Mouse (Mus musculus): ENCODE measurements at regions not wholly inside any gene's neighbourhood (a gene's known extent, or its start where the extent isn't known, plus 50 kb on each side); places are given as distances from the start of the nearest gene placed in this dataset.

- H3K4me2 ChIP-seq (replicated peaks): no peak overlapping the region
- H3K27me3 ChIP-seq: no peaks in the 10 kb centered on the region
- peak; percentile 43 for ATAC-seq (ENCODE audit: low FRiP score)
- no peak overlapping the region for H3K9ac ChIP-seq
- H3K27ac ChIP-seq: no peak overlapping the region
- H3K9me3 ChIP-seq (replicated peaks): no peaks in the 10 kb centered on the region
- no peak overlapping the region for H3K4me3 ChIP-seq
- 46% methylated on average over 8 of the region's 8 CpGs for WGBS
- no peaks in the 10 kb centered on the region for H3K36me3 ChIP-seq
- peaks cover 3% of the 10 kb centered on the region; the same call in 1 of the 2 replicates for H3K4me1 ChIP-seq
These were observed 113.7 kb upstream of the Ccdc85a start for GRCm38 (mm10) chr11:28697644-28698480.

DNA sequence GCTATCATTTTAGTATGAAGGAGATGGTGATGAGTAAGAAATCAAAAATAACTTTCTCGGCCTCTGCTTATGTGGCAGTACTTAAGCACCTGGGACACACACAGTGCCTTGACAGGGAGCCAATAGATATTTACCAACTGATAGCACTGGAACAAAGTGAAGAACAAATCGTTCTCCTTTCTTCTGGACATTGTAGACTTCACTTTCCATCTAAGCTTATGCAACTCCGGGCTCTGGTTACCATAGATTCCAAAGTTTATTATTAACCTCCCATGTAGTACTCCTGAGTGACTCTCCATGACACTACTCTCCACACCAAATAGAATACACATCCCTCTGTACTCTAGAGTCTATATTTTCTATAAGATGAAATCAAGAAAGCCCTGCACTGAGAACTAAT lies 110.9 kb upstream of the Ccdc85a start:
- Histone ChIP-seq H3K9ac (no peak overlapping the region), H3K27ac (no peak overlapping the region), H3K9me3 (replicated peaks) (no peaks in the 10 kb centered on the region), H3K4me2 (replicated peaks) (no peak overlapping the region), H3K27me3 (no peaks in the 10 kb centered on the region), H3K36me3 (no peaks in the 10 kb centered on the region), H3K4me3 (no peak overlapping the region), H3K4me1 (peaks cover 9% of the 10 kb centered on the region; the same call in 1 of the 2 replicates)
- ATAC-seq (ENCODE audit: low FRiP score): no peak
- WGBS: 81% methylated on average over 3 of the region's 3 CpGs

DNA sequence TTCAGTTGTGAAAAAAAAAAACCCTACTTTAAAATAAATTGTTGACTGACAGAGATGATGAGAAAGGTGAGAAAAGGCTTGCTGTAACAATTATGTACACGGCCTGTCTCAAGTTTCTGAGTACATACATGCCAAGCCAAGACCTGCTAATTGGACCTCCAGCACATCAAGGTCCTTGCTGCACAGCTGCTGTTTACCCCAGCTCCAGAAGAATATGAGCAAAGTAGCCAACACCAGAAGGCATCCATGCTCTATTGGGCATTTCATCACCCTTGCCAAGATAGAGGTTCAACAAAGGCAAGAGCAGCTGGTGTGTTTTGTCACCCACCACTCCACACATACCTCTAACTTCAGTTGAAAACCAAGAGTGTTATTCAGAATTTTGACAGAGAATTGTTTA lies 109.2 kb upstream of the Ccdc85a start:
- Histone ChIP-seq H3K4me3 (no peak overlapping the region), H3K27me3 (no peaks in the 10 kb centered on the region), H3K9me3 (replicated peaks) (no peaks in the 10 kb centered on the region), H3K4me2 (replicated peaks) (no peak overlapping the region), H3K4me1 (peaks cover 9% of the 10 kb centered on the region; the same call in 1 of the 2 replicates), H3K9ac (no peak overlapping the region), H3K36me3 (no peaks in the 10 kb centered on the region), H3K27ac (no peak overlapping the region)
- no peak for ATAC-seq (ENCODE audit: low FRiP score)
- 48% methylated on average over 1 of the region's 1 CpGs for WGBS

GRCm38 (mm10) chr11:28692263-28693194 lies 108.4 kb upstream of the Ccdc85a start:
- WGBS: 38% methylated on average over 3 of the region's 3 CpGs
- H3K9me3 ChIP-seq (replicated peaks): no peaks in the 10 kb centered on the region
- no peaks in the 10 kb centered on the region for H3K36me3 ChIP-seq
- H3K9ac ChIP-seq: no peak overlapping the region
- H3K27me3 ChIP-seq: no peaks in the 10 kb centered on the region
- H3K27ac ChIP-seq: 0 out of 2 replicates have a peak overlapping the region, but pooled peaks have one; percentile 35
- H3K4me1 ChIP-seq: peaks cover 7% of the 10 kb centered on the region; the same call in 1 of the 2 replicates
- no peak overlapping the region for H3K4me2 ChIP-seq (replicated peaks)
- ATAC-seq (ENCODE audit: low FRiP score): peak; percentile 72; the same call in 1 of the 2 replicates
- H3K4me3 ChIP-seq: no peak overlapping the region

DNA sequence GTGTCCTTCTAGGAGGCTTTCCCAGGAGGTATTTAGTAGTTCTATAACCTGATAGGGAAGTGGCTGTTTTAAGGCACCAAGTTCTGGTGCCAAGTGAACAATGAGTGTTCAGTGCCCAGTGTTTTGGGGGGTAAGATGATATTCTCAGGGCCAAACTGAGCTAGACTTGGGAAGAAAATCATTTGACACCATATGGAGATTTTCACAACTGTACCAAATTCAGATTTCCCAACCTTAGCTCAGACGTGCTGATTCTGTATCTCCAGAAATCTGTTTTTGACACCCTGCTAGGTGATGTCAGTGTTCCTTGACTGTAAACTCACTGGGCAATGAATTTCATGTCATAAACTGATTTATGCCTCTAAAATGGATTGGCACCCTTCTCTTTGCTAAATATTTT lies 104.3 kb upstream of the Ccdc85a start:
- ATAC-seq (ENCODE audit: low FRiP score): no peak
- H3K27ac ChIP-seq: no peak overlapping the region
- H3K9me3 ChIP-seq (replicated peaks): no peaks in the 10 kb centered on the region
- H3K9ac ChIP-seq: no peak overlapping the region
- WGBS: 60% methylated on average over 1 of the region's 1 CpGs
- no peak overlapping the region for H3K4me2 ChIP-seq (replicated peaks)
- H3K27me3 ChIP-seq: no peaks in the 10 kb centered on the region
- no peak overlapping the region for H3K4me3 ChIP-seq
- no peaks in the 10 kb centered on the region for H3K36me3 ChIP-seq
- peaks cover 7% of the 10 kb centered on the region; the same call in 1 of the 2 replicates for H3K4me1 ChIP-seq

DNA sequence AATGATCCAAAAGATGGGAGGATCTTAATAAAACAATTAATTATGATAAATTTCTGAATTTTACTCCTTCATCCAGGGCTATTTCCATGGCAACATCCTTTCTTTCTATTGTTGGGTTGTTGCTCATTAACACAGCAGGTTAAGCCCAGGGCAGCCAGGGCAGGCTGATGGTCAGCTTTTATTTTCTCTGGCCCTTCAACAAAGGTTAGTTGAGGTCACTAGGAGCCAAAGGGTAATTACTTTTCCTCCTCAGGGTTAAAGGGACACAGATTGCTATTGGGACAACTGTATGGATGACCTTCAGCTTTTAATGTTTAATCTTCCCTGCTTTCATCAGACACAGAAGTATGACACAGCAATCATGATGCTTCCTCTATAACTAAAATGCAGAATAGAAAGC lies 101.3 kb upstream of the Ccdc85a start:
- H3K4me2 ChIP-seq (replicated peaks): no peak overlapping the region
- H3K36me3 ChIP-seq: no peaks in the 10 kb centered on the region
- H3K9ac ChIP-seq: no peak overlapping the region
- H3K27me3 ChIP-seq: no peaks in the 10 kb centered on the region
- H3K4me3 ChIP-seq: no peak overlapping the region
- H3K4me1 ChIP-seq: no peaks in the 10 kb centered on the region
- H3K9me3 ChIP-seq (replicated peaks): no peaks in the 10 kb centered on the region
- no peak for ATAC-seq (ENCODE audit: low FRiP score)
- no peak overlapping the region for H3K27ac ChIP-seq

DNA sequence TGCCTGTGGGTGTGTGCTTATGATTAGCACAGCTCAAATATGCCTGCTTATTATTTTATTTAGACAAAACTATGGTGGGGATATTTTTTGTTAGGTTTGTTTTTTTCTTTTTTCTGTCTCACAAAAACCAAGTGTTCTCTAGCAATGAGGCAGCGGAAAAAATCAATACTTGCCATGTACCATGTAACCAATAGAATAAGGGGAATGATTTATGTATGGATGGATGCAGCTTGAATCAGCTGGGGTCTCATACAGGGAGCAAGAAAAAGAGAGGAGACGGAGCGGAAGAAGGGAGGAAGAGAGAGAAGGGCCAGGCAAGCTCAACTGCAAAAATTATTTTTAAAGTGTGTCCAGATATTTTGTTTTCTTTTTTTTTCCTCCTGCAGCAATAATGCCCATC lies 97.2 kb upstream of the Ccdc85a start:
- Histone ChIP-seq H3K4me2 (replicated peaks) (no peak overlapping the region), H3K36me3 (no peaks in the 10 kb centered on the region), H3K4me3 (0 out of 2 replicates have a peak overlapping the region, but pooled peaks have one; percentile 2), H3K27me3 (no peaks in the 10 kb centered on the region), H3K9ac (no peak overlapping the region), H3K4me1 (no peaks in the 10 kb centered on the region), H3K27ac (no peak overlapping the region), H3K9me3 (replicated peaks) (no peaks in the 10 kb centered on the region)
- no peak for ATAC-seq (ENCODE audit: low FRiP score)
- WGBS: 53% methylated on average over 3 of the region's 3 CpGs

GRCm38 (mm10) chr11:28670765-28671164 lies 86.6 kb upstream of the Ccdc85a start:
- Histone ChIP-seq H3K27ac (no peak overlapping the region), H3K36me3 (no peaks in the 10 kb centered on the region), H3K4me1 (no peaks in the 10 kb centered on the region), H3K9me3 (replicated peaks) (no peaks in the 10 kb centered on the region), H3K27me3 (no peaks in the 10 kb centered on the region), H3K9ac (no peak overlapping the region), H3K4me2 (replicated peaks) (no peak overlapping the region), H3K4me3 (no peak overlapping the region)
- no peak for ATAC-seq (ENCODE audit: low FRiP score)

GRCm38 (mm10) chr11:28669359-28669758 lies 85.2 kb upstream of the Ccdc85a start:
- H3K4me2 ChIP-seq (replicated peaks): no peak overlapping the region
- H3K4me3 ChIP-seq: no peak overlapping the region
- no peak overlapping the region for H3K9ac ChIP-seq
- ATAC-seq (ENCODE audit: low FRiP score): no peak
- H3K27me3 ChIP-seq: no peaks in the 10 kb centered on the region
- H3K27ac ChIP-seq: no peak overlapping the region
- 75% methylated on average over 4 of the region's 4 CpGs for WGBS
- no peaks in the 10 kb centered on the region for H3K36me3 ChIP-seq
- no peaks in the 10 kb centered on the region for H3K9me3 ChIP-seq (replicated peaks)
- no peaks in the 10 kb centered on the region for H3K4me1 ChIP-seq

DNA sequence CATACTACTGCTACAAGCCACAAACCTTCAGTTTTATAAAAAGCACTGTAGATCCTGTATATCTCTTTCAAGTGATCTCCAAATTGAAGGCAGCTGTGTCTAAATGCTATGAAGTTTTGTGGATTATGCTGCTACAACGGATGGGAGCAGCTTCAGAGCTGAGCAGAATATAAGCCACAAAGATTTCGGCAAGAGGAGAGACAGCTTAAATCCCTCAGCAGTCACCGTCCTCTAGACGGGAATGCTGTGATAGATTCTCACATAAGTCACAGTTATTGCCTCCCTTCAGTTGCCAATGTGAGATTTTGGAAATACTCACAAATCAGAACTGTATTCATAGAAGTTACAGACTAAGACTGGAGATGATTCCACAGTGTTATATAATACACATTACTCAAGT lies 76.3 kb upstream of the Ccdc85a start:
- H3K4me3 ChIP-seq: no peak overlapping the region
- peaks cover 3% of the 10 kb centered on the region; the same call in 1 of the 2 replicates for H3K4me1 ChIP-seq
- no peak overlapping the region for H3K9ac ChIP-seq
- H3K27me3 ChIP-seq: no peaks in the 10 kb centered on the region
- H3K4me2 ChIP-seq (replicated peaks): no peak overlapping the region
- H3K9me3 ChIP-seq (replicated peaks): no peaks in the 10 kb centered on the region
- H3K27ac ChIP-seq: no peak overlapping the region
- H3K36me3 ChIP-seq: no peaks in the 10 kb centered on the region
- WGBS: 66% methylated on average over 4 of the region's 4 CpGs
- ATAC-seq (ENCODE audit: low FRiP score): no peak

- Histone ChIP-seq H3K27ac (no peak overlapping the region), H3K4me2 (replicated peaks) (no peak overlapping the region), H3K36me3 (no peaks in the 10 kb centered on the region), H3K9me3 (replicated peaks) (no peaks in the 10 kb centered on the region), H3K27me3 (no peaks in the 10 kb centered on the region), H3K4me3 (no peak overlapping the region), H3K4me1 (peaks cover 5% of the 10 kb centered on the region; the same call in 1 of the 2 replicates), H3K9ac (no peak overlapping the region)
- ATAC-seq (ENCODE audit: low FRiP score): no peak
- 86% methylated on average over 12 of the region's 12 CpGs for WGBS
These were observed 71.2 kb upstream of the Ccdc85a start for GRCm38 (mm10) chr11:28655169-28655846.

GRCm38 (mm10) chr11:28649446-28649845 lies 65.3 kb upstream of the Ccdc85a start:
- Histone ChIP-seq H3K27ac (no peak overlapping the region), H3K4me3 (no peak overlapping the region), H3K4me1 (no peaks in the 10 kb centered on the region), H3K36me3 (no peaks in the 10 kb centered on the region), H3K9ac (no peak overlapping the region), H3K27me3 (no peaks in the 10 kb centered on the region), H3K9me3 (replicated peaks) (no peaks in the 10 kb centered on the region), H3K4me2 (replicated peaks) (no peak overlapping the region)
- WGBS: 81% methylated on average over 7 of the region's 7 CpGs
- no peak for ATAC-seq (ENCODE audit: low FRiP score)

Data from hindbrain, embryonic 12.5 days (tissue).